Mouse (Mus musculus) embryonic facial prominence, embryonic 11.5 days (tissue): Measurements from ENCODE around the gene Gm7137. TPM values are rescaled to one million over a fixed set of nuclear protein-coding genes. Genes with fewer than 3 reads are reported as not detected.
"Not testable (repeated sequence)": the region's sequence is repeated elsewhere in the genome, so short reads cannot be mapped to it uniquely, and the experiment has no call there.

Source experiments
- ATAC-seq: fragments of 200-750 bp; cut with Nextera tagmentation; replicated peaks from 2 replicates; pipeline ENCODE4 v1.8.0; 2017; ENCODE audit warnings: low read depth; ENCODE audit not compliant: insufficient number of reproducible peaks, low FRiP score, low TSS enrichment
- DNase-seq: peaks from one replicate; pipeline ENCODE4 v3.0.0-alpha.2; 2015; ENCODE audit warnings: low spot score
- H3K27ac ChIP-seq: fragments of 300-500 bp; sonication (generic); replicated peaks from 2 replicates; pipeline ENCODE4 v1.5.1; 2014; ENCODE audit warnings: mild to moderate bottlenecking, low read depth, low read length, control low read depth
- H3K27me3 ChIP-seq: fragments of 300-500 bp; sonication (generic); 2 replicates; pipeline ENCODE4 v1.6.1; 2014; ENCODE audit warnings: mild to moderate bottlenecking, low read length, moderate library complexity, mixed read lengths; ENCODE audit not compliant: control insufficient read depth, insufficient read depth
- H3K36me3 ChIP-seq: fragments of 300-500 bp; sonication (generic); replicated peaks from 2 replicates; pipeline ENCODE4 v1.6.1; 2014; ENCODE audit warnings: low read depth, mild to moderate bottlenecking, low read length, moderate library complexity, mixed read lengths; ENCODE audit not compliant: control insufficient read depth, insufficient read depth
- H3K4me1 ChIP-seq: fragments of 300-500 bp; sonication (generic); 2 replicates; pipeline ENCODE4 v1.6.1; 2014; ENCODE audit warnings: low read length, mixed read lengths; ENCODE audit not compliant: control insufficient read depth, insufficient read depth
- H3K4me2 ChIP-seq: fragments of 300-500 bp; sonication (generic); 2 replicates; pipeline ENCODE4 v1.6.1; 2014; ENCODE audit warnings: low read depth, mild to moderate bottlenecking, control low read depth, low read length, moderate library complexity
- H3K4me3 ChIP-seq: fragments of 300-500 bp; sonication (generic); 2 replicates; pipeline ENCODE4 v1.5.1; 2014; ENCODE audit warnings: low read depth, low read length, control low read depth
- H3K9ac ChIP-seq: fragments of 300-500 bp; sonication (generic); replicated peaks from 2 replicates; pipeline ENCODE4 v1.6.1; 2014; ENCODE audit warnings: mild to moderate bottlenecking, control low read depth, low read length
- H3K9me3 ChIP-seq: fragments of 300-500 bp; sonication (generic); replicated peaks from 2 replicates; pipeline ENCODE4 v1.6.1; 2016; ENCODE audit warnings: mild to moderate bottlenecking, low read length, inconsistent platforms, mixed read lengths; ENCODE audit not compliant: control insufficient read depth
- WGBS: fragments of 180-500 bp; shearing (Covaris S2); extraction: QIAGEN DNeasy Blood & Tissue Kit; methylation state at CpG from one replicate; pipeline ENCODE4 v1.1.7; 2014; 5-methylcytosine and 5-hydroxymethylcytosine counted together
- polyA plus RNA-seq: library from polyadenylated mRNA; unstranded; fragments of >200 nt; fragmentation: Nextera tagmentation; extraction: Ambion mirVana; gene quantifications from 2 replicates; pipeline ENCODE4 v1.2.1, GENCODE M21; 2014

Gene Gm7137
- polyA plus RNA-seq, 1 experiment from 2014 or later = not detected

GRCm38 (mm10) chr10:77776844-77777243, 11.2 kb downstream of the Gm7137 start, which contains the start of gene Gm7138:
Gene Gm7138 (minus strand): TSS chr10:77776944.
- DNase-seq, H3K9ac ChIP-seq, H3K27ac ChIP-seq, H3K27me3 ChIP-seq, ATAC-seq, H3K9me3 ChIP-seq, H3K4me1 ChIP-seq, H3K4me3 ChIP-seq, H3K36me3 ChIP-seq, H3K4me2 ChIP-seq: not testable (repeated sequence)
- WGBS = 40% methylated on average over 1 of the region's 1 CpGs

GRCm38 (mm10) chr10:77772142-77772541, 15.9 kb downstream of the Gm7137 start:
- 75% methylated on average over 1 of the region's 3 CpGs for WGBS
- H3K27me3 ChIP-seq, H3K27ac ChIP-seq, H3K9ac ChIP-seq, DNase-seq, ATAC-seq, H3K36me3 ChIP-seq, H3K4me3 ChIP-seq, H3K4me1 ChIP-seq, H3K9me3 ChIP-seq, H3K4me2 ChIP-seq: not testable (repeated sequence)

- ATAC-seq, H3K27ac ChIP-seq, H3K9me3 ChIP-seq, H3K9ac ChIP-seq, H3K4me2 ChIP-seq, H3K36me3 ChIP-seq, H3K27me3 ChIP-seq, DNase-seq, H3K4me1 ChIP-seq, H3K4me3 ChIP-seq: not testable (repeated sequence)
- 71% methylated on average over 1 of the region's 1 CpGs for WGBS
Observed at GRCm38 (mm10) chr10:77771225-77771624, 16.8 kb downstream of the Gm7137 start, which contains the start of gene Gm3238. Gene Gm3238 (minus strand): TSS chr10:77771325.

- H3K4me2 ChIP-seq = no peak overlapping the region
- no peaks in the 10 kb centered on the region for H3K27me3 ChIP-seq
- DNase-seq (no peak), ATAC-seq (no peak)
- H3K4me1 ChIP-seq = no peaks in the 10 kb centered on the region
- no peak overlapping the region for H3K4me3 ChIP-seq
- 89% methylated on average over 1 of the region's 1 CpGs for WGBS
- H3K36me3 ChIP-seq = no peaks in the 10 kb centered on the region
- H3K27ac ChIP-seq = no peak overlapping the region
- no peak overlapping the region for H3K9ac ChIP-seq
- no peaks in the 10 kb centered on the region for H3K9me3 ChIP-seq
Observed at GRCm38 (mm10) chr10:77769727-77770126, 18.3 kb downstream of the Gm7137 start.

- WGBS = no CpG with 5 or more reads among the region's 1 CpGs
- ATAC-seq, H3K4me3 ChIP-seq, H3K4me1 ChIP-seq, H3K27ac ChIP-seq, H3K4me2 ChIP-seq, H3K9ac ChIP-seq, H3K36me3 ChIP-seq, H3K9me3 ChIP-seq, H3K27me3 ChIP-seq, DNase-seq: not testable (repeated sequence)
Observed at GRCm38 (mm10) chr10:77759582-77759981, 28.4 kb downstream of the Gm7137 start, which contains the start of gene Gm3233. Gene Gm3233 (minus strand): TSS chr10:77759682.

GRCm38 (mm10) chr10:77753448-77753847, 34.6 kb downstream of the Gm7137 start:
- Histone ChIP-seq H3K36me3 (no peaks in the 10 kb centered on the region), H3K4me3 (no peak overlapping the region), H3K4me2 (no peak overlapping the region), H3K9me3 (no peaks in the 10 kb centered on the region), H3K27ac (no peak overlapping the region), H3K27me3 (no peaks in the 10 kb centered on the region), H3K9ac (no peak overlapping the region), H3K4me1 (no peaks in the 10 kb centered on the region; the same call in 1 of the 2 replicates)
- ATAC-seq (no peak), DNase-seq (no peak)

GRCm38 (mm10) chr10:77752312-77752711, 35.7 kb downstream of the Gm7137 start:
- ATAC-seq, H3K4me3 ChIP-seq, H3K27me3 ChIP-seq, H3K4me2 ChIP-seq, DNase-seq, H3K36me3 ChIP-seq, H3K4me1 ChIP-seq, H3K9ac ChIP-seq, H3K9me3 ChIP-seq, H3K27ac ChIP-seq: not testable (repeated sequence)
- WGBS = 67% methylated on average over 3 of the region's 3 CpGs

GRCm38 (mm10) chr10:77751254-77751653, 36.7 kb downstream of the Gm7137 start, which contains the start of gene Gm9736:
Gene Gm9736 (minus strand): TSS chr10:77751354.
- not testable (repeated sequence) for ATAC-seq, H3K27ac ChIP-seq, H3K9ac ChIP-seq, H3K4me3 ChIP-seq, H3K27me3 ChIP-seq, H3K4me2 ChIP-seq, DNase-seq, H3K9me3 ChIP-seq, H3K36me3 ChIP-seq, H3K4me1 ChIP-seq
- WGBS = 67% methylated on average over 1 of the region's 1 CpGs
